Mouse (Mus musculus) testis, adult 2 months (tissue): ENCODE data around the gene Gm5039.
"Not testable (repeated sequence)": the region's sequence is repeated elsewhere in the genome, so short reads cannot be mapped to it uniquely, and the experiment has no call there.

Source experiments
- CTCF ChIP-seq: fragments of 200-500 bp; IDR thresholded peaks from 2 replicates; pipeline ENCODE4 v1.5.1; 2012; ENCODE audit warnings: low read depth, mild to moderate bottlenecking, inconsistent platforms, low read length, moderate library complexity; ENCODE audit not compliant: control insufficient read depth, insufficient read depth, insufficient replicate concordance
- POLR2A ChIP-seq: fragments of 200-500 bp; IDR thresholded peaks from 2 replicates; pipeline ENCODE4 v1.6.1; 2012; ENCODE audit warnings: low read depth, mild to moderate bottlenecking, inconsistent platforms, low read length, moderate library complexity; ENCODE audit not compliant: control insufficient read depth

- not testable (repeated sequence) for TF ChIP-seq CTCF, POLR2A
These were observed at the start of gene Gm5039 for GRCm38 (mm10) chr12:88323926-88324325.
